Mouse (Mus musculus) lung, postnatal 4 days (tissue): Measurements from ENCODE around the gene Tspo.
A peak's percentile ranks its signal among the peaks of the same experiment; 100 is the strongest.

Experiments used
- DNase-seq, 2 experiments: peaks; one replicate each; pipeline ENCODE4 v3.0.0; 2021

Tspo gene

GRCm38 (mm10) chr15:83563327-83563856, at the start of gene Tspo, which contains the start of gene Mcat:
Gene Tspo (plus strand): TSS chr15:83563592.
Gene Mcat (minus strand): TSS chr15:83563787.
- DNase-seq: peak; percentile 81

GRCm38 (mm10) chr15:83515018-83515417, 48.4 kb upstream of the Tspo start:
- DNase-seq: no peak

DNA sequence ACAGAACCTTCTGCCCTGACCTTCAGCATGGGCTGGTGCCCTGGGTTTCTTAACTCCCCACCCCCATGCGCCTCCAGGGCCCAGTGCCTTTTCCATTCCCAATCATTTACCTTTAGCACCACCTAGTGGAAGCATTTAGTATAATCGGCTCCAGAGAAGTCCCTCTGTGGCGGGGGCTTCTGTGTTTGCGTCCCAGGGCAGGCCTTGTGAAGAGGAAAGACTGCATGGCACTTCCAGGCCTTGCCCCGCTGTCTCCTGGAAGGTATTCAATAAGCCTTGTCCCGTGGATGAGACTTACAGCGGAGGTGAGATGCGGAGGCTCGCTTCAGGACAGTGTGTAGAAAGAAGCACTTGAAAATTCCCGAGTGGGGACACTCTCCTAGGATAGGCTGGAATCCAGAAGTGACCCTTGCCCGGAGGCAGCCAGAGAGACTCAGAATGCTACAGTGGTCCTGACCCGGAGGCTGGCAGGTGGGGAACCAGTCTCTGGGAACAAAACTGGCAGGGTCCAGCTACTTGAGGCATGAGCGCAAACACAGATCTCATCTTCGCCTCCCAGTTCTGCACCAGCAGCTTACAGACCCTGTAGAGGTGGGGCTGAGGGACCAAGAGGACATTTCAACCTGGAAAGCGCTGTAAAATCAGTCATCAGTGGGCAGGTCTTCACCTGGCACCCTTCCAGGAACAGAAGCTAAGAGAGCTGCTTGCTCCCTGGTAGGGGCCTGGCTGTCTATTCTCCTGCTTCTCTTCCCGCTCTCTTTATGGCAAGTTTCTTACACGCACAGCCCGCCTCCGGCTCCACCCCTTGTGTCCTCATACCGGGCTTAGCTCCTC, 45.0 kb upstream of the Tspo start:
- peak; percentile 68 for DNase-seq

DNA sequence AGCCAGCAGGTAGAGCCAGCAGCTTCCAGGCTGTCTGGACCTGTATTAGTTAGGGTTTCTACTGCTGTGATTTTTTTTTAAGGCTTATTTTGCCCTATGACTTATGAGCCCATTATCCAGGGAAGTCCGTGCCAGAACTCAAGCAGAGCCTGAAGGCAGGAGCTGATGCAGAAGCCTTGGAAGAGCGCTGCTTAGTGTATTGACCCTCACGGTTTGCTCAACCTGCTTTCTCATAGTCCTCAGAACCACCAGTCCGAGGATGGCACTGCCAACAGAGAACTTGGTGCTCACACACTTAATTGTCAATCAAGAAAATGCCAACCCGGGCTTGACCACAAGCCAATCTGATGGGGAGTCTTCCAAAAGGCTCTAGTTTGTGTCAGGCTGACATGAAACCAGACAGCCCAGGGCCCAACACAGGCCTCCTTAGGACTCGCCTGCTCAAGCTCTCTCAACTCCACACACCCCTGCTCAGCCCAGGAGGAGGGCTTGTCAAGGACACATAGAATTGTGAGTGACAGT, 42.5 kb upstream of the Tspo start:
- DNase-seq: no peak

GRCm38 (mm10) chr15:83523196-83523595, 40.2 kb upstream of the Tspo start:
- DNase-seq: no peak

GRCm38 (mm10) chr15:83523638-83524332, 39.6 kb upstream of the Tspo start:
- no peak for DNase-seq

DNA sequence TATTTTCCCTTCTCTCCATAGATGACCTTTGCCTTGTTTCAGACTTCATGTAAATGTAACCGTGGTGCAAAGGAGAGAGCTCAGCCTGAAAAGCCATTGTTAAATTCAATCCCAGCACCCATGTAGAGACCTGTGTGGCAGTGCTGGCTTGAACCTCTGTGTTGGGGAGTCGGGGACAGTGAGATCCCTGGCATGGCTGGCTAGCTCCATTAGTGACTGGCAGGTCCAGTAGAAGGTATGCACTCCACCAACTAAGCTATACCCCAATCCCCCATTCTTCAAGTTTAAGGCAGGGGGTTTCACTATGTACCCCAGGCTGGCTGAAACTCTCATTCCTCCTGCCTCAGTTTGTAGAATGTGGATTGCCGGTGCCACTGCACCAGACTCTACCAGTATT, 39.1 kb upstream of the Tspo start:
- no peak for DNase-seq

DNA sequence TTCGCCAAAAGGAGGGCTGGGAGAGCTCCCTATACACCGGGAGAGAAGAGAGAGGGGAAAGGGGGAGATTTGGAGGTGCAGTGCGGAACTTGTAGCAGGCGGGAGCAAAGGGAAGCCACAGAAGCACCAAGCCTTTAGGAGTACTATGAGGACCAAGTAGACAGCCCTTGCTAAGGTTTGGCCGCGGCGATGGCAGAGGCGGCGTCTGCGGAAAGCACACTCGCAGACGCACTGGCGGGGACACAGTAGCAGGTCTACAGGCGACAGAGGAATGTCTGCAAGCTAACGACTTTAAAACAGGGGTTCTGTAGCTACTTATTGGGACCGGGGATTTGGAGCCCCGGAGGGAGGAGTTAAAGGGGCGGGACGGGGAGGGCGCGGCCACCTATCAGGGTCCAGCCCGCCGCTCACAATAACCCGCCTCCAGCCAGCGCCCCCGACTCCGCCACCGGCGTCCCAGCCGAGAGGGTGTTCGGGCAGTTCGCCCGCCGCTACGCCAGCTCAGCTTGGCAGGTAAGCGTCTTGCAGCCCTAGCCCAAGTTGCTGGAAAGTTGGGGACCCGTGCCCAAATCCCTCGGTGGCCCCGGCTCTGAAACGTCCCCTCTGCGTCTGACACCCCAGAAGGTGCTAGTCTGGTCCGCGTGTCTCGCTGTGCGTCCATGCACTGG, 36.8 kb upstream of the Tspo start, which contains the start of gene Bik:
TSS of gene Bik (plus strand) at position 439 of the 668 bp plus-strand sequence.
- peak; percentile 72 to 79 for DNase-seq

- no peak for DNase-seq
Measured at GRCm38 (mm10) chr15:83527092-83527437, 36.3 kb upstream of the Tspo start.

GRCm38 (mm10) chr15:83527747-83528146, 35.6 kb upstream of the Tspo start:
- no peak for DNase-seq

GRCm38 (mm10) chr15:83528892-83529291, 34.5 kb upstream of the Tspo start:
- no peak for DNase-seq

GRCm38 (mm10) chr15:83529765-83530164, 33.6 kb upstream of the Tspo start:
- peak; percentile 47 to 55 for DNase-seq

DNA sequence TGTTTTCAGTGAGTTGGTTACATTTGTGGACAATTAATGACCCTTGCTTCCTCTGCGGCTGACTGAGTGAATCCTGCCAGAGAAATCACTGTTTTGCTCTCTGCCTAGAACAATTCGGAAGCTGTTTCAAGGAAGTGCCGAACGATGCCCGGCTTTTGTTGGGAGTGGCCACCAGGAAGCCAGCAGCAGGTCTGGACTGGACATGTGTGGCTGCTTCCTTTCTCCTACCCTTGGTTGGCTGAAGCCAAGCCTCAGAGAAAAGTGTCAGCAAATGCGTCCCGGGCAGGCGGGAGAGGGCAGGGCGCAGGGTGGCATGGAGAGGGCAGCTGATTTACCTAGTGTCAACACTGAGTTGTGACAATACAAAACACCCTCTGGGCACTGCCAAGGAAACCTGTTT, 33.2 kb upstream of the Tspo start:
- peak; percentile 74 to 87 for DNase-seq

- no peak for DNase-seq
Measured at GRCm38 (mm10) chr15:83530688-83531087, 32.7 kb upstream of the Tspo start.

GRCm38 (mm10) chr15:83531961-83532469, 31.4 kb upstream of the Tspo start:
- DNase-seq: peak in 1 of 2 experiments; percentile 30

GRCm38 (mm10) chr15:83532606-83533005, 30.8 kb upstream of the Tspo start:
- no peak for DNase-seq

DNA sequence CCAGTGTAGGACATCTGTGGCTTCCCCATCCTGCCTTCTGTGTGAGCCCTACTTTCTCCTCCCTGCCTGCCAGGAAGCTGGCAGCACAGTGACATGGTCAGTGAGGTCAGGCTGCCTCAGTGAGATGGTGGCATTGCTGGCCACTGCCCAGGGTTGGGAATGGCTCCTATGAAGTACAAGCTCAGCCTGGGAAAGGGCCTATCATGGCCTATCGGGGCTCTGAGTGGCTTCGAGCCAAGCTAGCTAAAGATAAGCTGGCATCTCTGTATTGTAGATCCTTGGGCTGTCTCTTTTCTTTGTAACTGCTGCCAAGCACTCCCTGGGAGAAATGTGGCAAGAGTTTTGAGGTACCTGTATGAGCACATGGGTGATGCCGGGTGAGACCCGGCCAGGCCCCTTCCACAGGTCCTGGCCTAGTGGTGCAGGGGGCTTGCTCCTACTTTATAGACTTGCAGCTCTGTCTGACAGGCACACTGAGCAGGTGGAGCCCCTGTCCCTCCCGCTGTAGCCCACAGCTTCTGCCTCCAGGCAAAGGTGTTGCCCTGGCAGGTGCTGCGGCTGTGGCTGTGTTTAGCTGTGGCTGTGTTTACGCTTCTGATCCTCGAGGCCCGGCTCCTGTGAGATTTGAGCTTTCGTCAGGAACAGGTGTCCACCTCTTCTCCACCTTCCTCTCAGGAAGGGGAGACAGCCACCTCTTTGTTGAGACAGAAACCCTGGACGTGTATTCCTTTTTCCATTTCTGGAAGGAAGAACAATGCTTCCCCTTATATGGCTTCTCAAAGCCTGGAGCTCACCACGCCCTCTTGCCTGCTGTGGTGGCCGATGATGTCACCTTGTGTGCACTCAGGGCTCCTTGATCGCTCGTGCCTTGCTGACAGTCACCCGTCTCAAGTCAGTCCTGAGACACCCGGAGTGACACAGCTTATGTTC, 28.2 kb upstream of the Tspo start:
- peak; percentile 55 for DNase-seq

- DNase-seq: no peak
Measured at GRCm38 (mm10) chr15:83535890-83536231, 27.5 kb upstream of the Tspo start.

DNA sequence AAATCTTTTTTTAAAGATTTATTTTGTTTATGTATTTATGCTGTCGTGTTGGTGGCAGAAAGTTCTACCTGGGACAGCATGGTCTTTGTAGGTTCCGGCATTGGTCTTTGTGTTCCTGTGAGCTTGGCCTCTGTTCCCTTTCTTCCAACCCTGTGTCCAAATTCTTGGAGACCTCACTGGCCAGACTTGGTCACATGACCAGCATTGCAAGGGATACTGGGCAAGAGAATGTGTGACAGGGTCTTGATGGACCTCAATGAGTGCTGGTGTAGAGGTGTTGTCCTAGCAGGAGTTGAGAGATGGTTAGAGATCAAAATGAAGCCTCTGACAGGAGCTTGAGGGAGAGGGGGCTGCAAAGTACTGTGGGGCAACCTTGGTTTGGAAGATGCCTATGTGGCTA, 24.5 kb upstream of the Tspo start:
- DNase-seq: no peak

DNA sequence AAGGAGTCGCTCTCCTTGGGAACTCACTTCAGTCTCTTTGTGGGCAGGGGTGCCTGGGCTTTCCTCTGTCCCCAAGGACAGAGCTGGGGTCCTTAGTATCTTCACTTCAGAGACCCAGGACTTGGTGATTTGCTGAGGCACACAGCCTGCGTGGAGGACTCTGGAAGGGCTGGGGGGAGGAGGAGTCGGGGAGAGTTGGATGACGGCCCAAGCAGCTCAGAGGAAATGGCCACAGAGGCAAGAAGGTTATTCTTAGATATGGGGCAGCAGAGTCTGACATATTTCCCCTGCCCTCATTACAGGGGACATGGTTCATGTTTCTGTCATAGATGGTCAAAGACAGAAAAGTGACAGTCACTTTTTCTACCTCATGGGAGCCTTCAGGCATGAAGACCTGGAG, 23.5 kb upstream of the Tspo start:
- DNase-seq: peak; percentile 69 to 75

- peak in 1 of 2 experiments; percentile 42 for DNase-seq
Measured at GRCm38 (mm10) chr15:83541647-83542287, 21.6 kb upstream of the Tspo start.
